In genomic region chr1:74059552-74059951, GRCm38 (mm10) we compare ENCODE assay signal across 15 mouse cellular contexts.
DNase-seq lines count a peak whose midpoint lies in the region; ATAC-seq lines count a peak whose summit lies in the region.
"Had no signal": no experiment of that assay in that cellular context is flagged by ENCODE, and none has a peak within 500 bp of the region (broad histone marks: within the 10 kb centered on the region; RNA-seq: fewer than 3 reads in every experiment).

No protein-coding gene starts in this region.

- ATAC-seq in heart, embryonic 13.5 days (ENCODE audit: extremely low read depth, insufficient number of reproducible peaks, low FRiP score, low TSS enrichment), result no peak
- ATAC-seq in heart, embryonic 12.5 days (ENCODE audit: insufficient number of reproducible peaks, low FRiP score), result no peak
- ATAC-seq in embryonic facial prominence, embryonic 11.5 days (replicated peaks; ENCODE audit: insufficient number of reproducible peaks, low FRiP score, low TSS enrichment, low read depth), result 0 out of 2 replicates have a peak, but pooled peaks have one; percentile 34
- ATAC-seq in kidney, embryonic 16.5 days (ENCODE audit: low FRiP score, low TSS enrichment), result peak; percentile 72
- peak; percentile 42 for ATAC-seq in liver, embryonic 15.5 days (ENCODE audit: insufficient read depth)
- ATAC-seq in forebrain, embryonic 13.5 days, result no peak

- no peak for DNase-seq in embryonic facial prominence, embryonic 11.5 days (ENCODE audit: low spot score)
- DNase-seq in embryo, embryonic 9.5 days (ENCODE audit: extremely low spot score), result no peak
- DNase-seq in left cerebral cortex, postnatal 25 days (ENCODE audit: low spot score in 2 of 2), result no peak
- DNase-seq: adrenal gland, postnatal 25 days; cerebellum, adult 11-12 months; lung, postnatal 4 days; midbrain, embryonic 14.5 days had no signal

- H3K36me3 ChIP-seq in heart, embryonic 13.5 days, result peaks cover 15% of the 10 kb centered on the region
- peaks cover 12% of the 10 kb centered on the region for H3K36me3 ChIP-seq in heart, embryonic 12.5 days
- no peaks in the 10 kb centered on the region for H3K36me3 ChIP-seq in embryonic facial prominence, embryonic 11.5 days (replicated peaks; ENCODE audit: control insufficient read depth, insufficient read depth, low read depth, low read length)
- H3K36me3 ChIP-seq in kidney, embryonic 16.5 days (ENCODE audit: insufficient read depth, low read length), result no peaks in the 10 kb centered on the region
- no peaks in the 10 kb centered on the region for H3K36me3 ChIP-seq in liver, embryonic 15.5 days (replicated peaks)
- H3K36me3 ChIP-seq in forebrain, embryonic 13.5 days (ENCODE audit: poor library complexity, severe bottlenecking), result no peaks in the 10 kb centered on the region
- H3K36me3 ChIP-seq: hindbrain, embryonic 15.5 days; neural tube, embryonic 12.5 days had no signal

- no peaks in the 10 kb centered on the region for H3K9me3 ChIP-seq in heart, embryonic 13.5 days
- no peaks in the 10 kb centered on the region for H3K9me3 ChIP-seq in heart, embryonic 12.5 days (replicated peaks)
- no peaks in the 10 kb centered on the region for H3K9me3 ChIP-seq in embryonic facial prominence, embryonic 11.5 days (replicated peaks; ENCODE audit: control insufficient read depth, low read length)
- H3K9me3 ChIP-seq in kidney, embryonic 16.5 days (ENCODE audit: low read length), result no peaks in the 10 kb centered on the region
- no peaks in the 10 kb centered on the region for H3K9me3 ChIP-seq in liver, embryonic 15.5 days (replicated peaks)
- no peaks in the 10 kb centered on the region for H3K9me3 ChIP-seq in forebrain, embryonic 13.5 days (replicated peaks)
- H3K9me3 ChIP-seq: hindbrain, embryonic 15.5 days; neural tube, embryonic 12.5 days had no signal

- intact Hi-C loops in left cerebral cortex, postnatal 25 days (cut with DNase I), result no loop called here

- 77% methylated on average over 5 of the region's 5 CpGs for WGBS in heart, embryonic 13.5 days
- WGBS in heart, embryonic 12.5 days, result 81% methylated on average over 5 of the region's 5 CpGs
- WGBS in embryonic facial prominence, embryonic 11.5 days, result 75% methylated on average over 5 of the region's 5 CpGs
- WGBS in kidney, embryonic 16.5 days, result 61% methylated on average over 5 of the region's 5 CpGs
- WGBS in liver, embryonic 15.5 days (ENCODE audit: insufficient replicate concordance), result 87% methylated on average over 5 of the region's 5 CpGs
- 93% methylated on average over 5 of the region's 5 CpGs for WGBS in forebrain, embryonic 13.5 days

- H3K4me3 ChIP-seq in heart, embryonic 13.5 days, result no peak overlapping the region
- no peak overlapping the region for H3K4me3 ChIP-seq in heart, embryonic 12.5 days
- H3K4me3 ChIP-seq in embryonic facial prominence, embryonic 11.5 days (ENCODE audit: low read depth, low read length), result no peak overlapping the region
- no peak overlapping the region for H3K4me3 ChIP-seq in kidney, embryonic 16.5 days (ENCODE audit: low read length)
- no peak overlapping the region for H3K4me3 ChIP-seq in liver, embryonic 15.5 days (replicated peaks)
- H3K4me3 ChIP-seq in forebrain, embryonic 13.5 days, result no peak overlapping the region
- H3K4me3 ChIP-seq: hindbrain, embryonic 15.5 days; layer of hippocampus, adult 2 months; neural tube, embryonic 12.5 days had no signal

- H3K27ac ChIP-seq in heart, embryonic 13.5 days (replicated peaks), result peak overlapping the region; percentile 15; the same call in 1 of the 2 replicates
- H3K27ac ChIP-seq in heart, embryonic 12.5 days (ENCODE audit: poor library complexity, severe bottlenecking), result no peak overlapping the region
- no peak overlapping the region for H3K27ac ChIP-seq in embryonic facial prominence, embryonic 11.5 days (replicated peaks; ENCODE audit: low read depth, low read length)
- H3K27ac ChIP-seq in kidney, embryonic 16.5 days (ENCODE audit: low read length), result peak overlapping the region; percentile 77; the same call in 1 of the 2 replicates
- no peak overlapping the region for H3K27ac ChIP-seq in liver, embryonic 15.5 days (replicated peaks)
- H3K27ac ChIP-seq in forebrain, embryonic 13.5 days, result no peak overlapping the region
- H3K27ac ChIP-seq: hindbrain, embryonic 15.5 days; layer of hippocampus, adult 2 months; neural tube, embryonic 12.5 days had no signal

- H3K4me1 ChIP-seq in heart, embryonic 13.5 days, result peaks cover 70% of the 10 kb centered on the region
- peaks cover 67% of the 10 kb centered on the region for H3K4me1 ChIP-seq in heart, embryonic 12.5 days (replicated peaks)
- H3K4me1 ChIP-seq in embryonic facial prominence, embryonic 11.5 days (ENCODE audit: control insufficient read depth, insufficient read depth, low read length), result no peaks in the 10 kb centered on the region; the same call in 1 of the 2 replicates
- peaks cover 30% of the 10 kb centered on the region for H3K4me1 ChIP-seq in kidney, embryonic 16.5 days (ENCODE audit: insufficient read depth, low read length)
- H3K4me1 ChIP-seq in liver, embryonic 15.5 days (replicated peaks), result peaks cover 24% of the 10 kb centered on the region
- peaks cover 2% of the 10 kb centered on the region; the same call in 1 of the 2 replicates for H3K4me1 ChIP-seq in forebrain, embryonic 13.5 days
- H3K4me1 ChIP-seq: hindbrain, embryonic 15.5 days had no signal

- H3K4me2 ChIP-seq in heart, embryonic 13.5 days, result no peak overlapping the region
- no peak overlapping the region for H3K4me2 ChIP-seq in heart, embryonic 12.5 days
- H3K4me2 ChIP-seq in embryonic facial prominence, embryonic 11.5 days (ENCODE audit: low read depth, low read length), result no peak overlapping the region
- H3K4me2 ChIP-seq in kidney, embryonic 16.5 days (replicated peaks; ENCODE audit: low read depth, low read length), result no peak overlapping the region
- H3K4me2 ChIP-seq in liver, embryonic 15.5 days, result no peak overlapping the region
- no peak overlapping the region for H3K4me2 ChIP-seq in forebrain, embryonic 13.5 days
- H3K4me2 ChIP-seq: hindbrain, embryonic 15.5 days; neural tube, embryonic 12.5 days had no signal

- H3K27me3 ChIP-seq in heart, embryonic 13.5 days (replicated peaks), result no peaks in the 10 kb centered on the region
- no peaks in the 10 kb centered on the region for H3K27me3 ChIP-seq in heart, embryonic 12.5 days (replicated peaks)
- H3K27me3 ChIP-seq in embryonic facial prominence, embryonic 11.5 days (ENCODE audit: control insufficient read depth, insufficient read depth, low read length), result no peaks in the 10 kb centered on the region
- no peaks in the 10 kb centered on the region for H3K27me3 ChIP-seq in kidney, embryonic 16.5 days (ENCODE audit: insufficient read depth, low read length)
- no peaks in the 10 kb centered on the region for H3K27me3 ChIP-seq in liver, embryonic 15.5 days
- no peaks in the 10 kb centered on the region for H3K27me3 ChIP-seq in forebrain, embryonic 13.5 days
- H3K27me3 ChIP-seq: hindbrain, embryonic 15.5 days; neural tube, embryonic 12.5 days had no signal

- H3K9ac ChIP-seq in heart, embryonic 13.5 days, result peak overlapping the region; percentile 56; the same call in 1 of the 2 replicates
- no peak overlapping the region for H3K9ac ChIP-seq in heart, embryonic 12.5 days
- H3K9ac ChIP-seq in embryonic facial prominence, embryonic 11.5 days (replicated peaks; ENCODE audit: low read length), result no peak overlapping the region
- no peak overlapping the region; the same call in 1 of the 2 replicates for H3K9ac ChIP-seq in kidney, embryonic 16.5 days (replicated peaks; ENCODE audit: low read length)
- no peak overlapping the region for H3K9ac ChIP-seq in liver, embryonic 15.5 days
- no peak overlapping the region for H3K9ac ChIP-seq in forebrain, embryonic 13.5 days
- H3K9ac ChIP-seq: hindbrain, embryonic 15.5 days had no signal

Comparison
In these comparisons a context has a peak if more than half of its experiments do, and no peak if none do; other contexts are left out.
1. H3K27ac ChIP-seq: peak in heart, embryonic 13.5 days (single experiment) and kidney, embryonic 16.5 days (single experiment); none in heart, embryonic 12.5 days (single experiment), embryonic facial prominence, embryonic 11.5 days (single experiment), liver, embryonic 15.5 days (single experiment) and forebrain, embryonic 13.5 days (single experiment).
2. ATAC-seq: peak in embryonic facial prominence, embryonic 11.5 days (single experiment), kidney, embryonic 16.5 days (single experiment) and liver, embryonic 15.5 days (single experiment); none in heart, embryonic 13.5 days (single experiment), heart, embryonic 12.5 days (single experiment) and forebrain, embryonic 13.5 days (single experiment).